Mouse (Mus musculus) small intestine, adult 2 months (tissue): ENCODE data around the gene Yipf3.

ENCODE experiments used
- CTCF ChIP-seq: fragments of 200-500 bp; IDR thresholded peaks from 2 replicates; pipeline ENCODE4 v1.5.1; 2012; ENCODE audit warnings: low read depth, mild to moderate bottlenecking, control low read depth, inconsistent platforms, low read length, moderate library complexity, mixed read lengths; ENCODE audit not compliant: insufficient replicate concordance, insufficient read length; ENCODE audit errors: extremely low read depth
- POLR2A ChIP-seq: fragments of 200-500 bp; IDR thresholded peaks from 2 replicates; pipeline ENCODE4 v1.6.1; 2012; ENCODE audit warnings: low read depth, mild to moderate bottlenecking, control low read depth, inconsistent platforms, low read length, moderate library complexity

GRCm38 (mm10) chr17:46236067-46236466, 11.8 kb upstream of the Yipf3 start:
- TF ChIP-seq CTCF = no peak
- TF ChIP-seq POLR2A = no peak
